Mouse (Mus musculus) forebrain, embryonic 11.5 days (tissue): ENCODE measurements around the gene Ppp4r1. TPM values are rescaled to one million over a fixed set of nuclear protein-coding genes. Genes with fewer than 3 reads are reported as not detected.

ENCODE experiments used
- ATAC-seq: fragments of 200-750 bp; cut with Nextera tagmentation; replicated peaks from 2 replicates; pipeline ENCODE4 v1.8.0; 2017; ENCODE audit warnings: moderate TSS enrichment; ENCODE audit not compliant: low FRiP score
- DNase-seq: peaks from one replicate; pipeline ENCODE4 v3.0.0-alpha.2; 2017; ENCODE audit warnings: low spot score
- H3K27ac ChIP-seq: fragments of 300-500 bp; sonication (generic); 2 replicates; pipeline ENCODE4 v1.5.1; 2014; ENCODE audit warnings: low read depth, low read length
- H3K27me3 ChIP-seq: fragments of 300-500 bp; sonication (generic); 2 replicates; pipeline ENCODE4 v1.6.1; 2014; ENCODE audit warnings: mild to moderate bottlenecking, low read length, mixed read lengths; ENCODE audit not compliant: control insufficient read depth, insufficient read depth
- H3K36me3 ChIP-seq: fragments of 300-500 bp; sonication (generic); 2 replicates; pipeline ENCODE4 v1.6.1; 2014; ENCODE audit warnings: mild to moderate bottlenecking, low read length, moderate library complexity, mixed read lengths; ENCODE audit not compliant: control insufficient read depth, insufficient read depth
- H3K4me1 ChIP-seq: fragments of 300-500 bp; sonication (generic); replicated peaks from 2 replicates; pipeline ENCODE4 v1.6.1; 2014; ENCODE audit warnings: low read length, mixed read lengths; ENCODE audit not compliant: control insufficient read depth, insufficient read depth
- H3K4me2 ChIP-seq: fragments of 300-500 bp; sonication (generic); 2 replicates; pipeline ENCODE4 v1.6.1; 2014; ENCODE audit warnings: low read depth, mild to moderate bottlenecking, low read length, moderate library complexity, mixed read lengths; ENCODE audit not compliant: severe bottlenecking
- H3K4me3 ChIP-seq: fragments of 300-500 bp; sonication (generic); 2 replicates; pipeline ENCODE4 v1.5.1; 2014; ENCODE audit warnings: low read depth, low read length
- H3K9ac ChIP-seq: fragments of 300-500 bp; sonication (generic); 2 replicates; pipeline ENCODE4 v1.6.1; 2014; ENCODE audit warnings: low read length
- H3K9me3 ChIP-seq: fragments of 300-500 bp; sonication (generic); 2 replicates; pipeline ENCODE4 v1.6.1; 2016; ENCODE audit warnings: low read length, mixed read lengths; ENCODE audit not compliant: control insufficient read depth
- WGBS: fragments of 180-500 bp; shearing (Covaris S2); extraction: QIAGEN DNeasy Blood & Tissue Kit; methylation state at CpG from one replicate; pipeline ENCODE4 v1.1.7; 2014; 5-methylcytosine and 5-hydroxymethylcytosine counted together
- polyA plus RNA-seq: library from polyadenylated mRNA; unstranded; fragments of >200 nt; fragmentation: Nextera tagmentation; extraction: Ambion mirVana; gene quantifications from 2 replicates; pipeline ENCODE4 v1.2.1, GENCODE M21; 2014

Gene Ppp4r1
- polyA plus RNA-seq, 1 experiment from 2014 or later: 63.7 TPM

- ATAC-seq (no peak), DNase-seq (no peak)
- WGBS: 95% methylated on average over 2 of the region's 2 CpGs
- Histone ChIP-seq H3K36me3 (no peaks in the 10 kb centered on the region), H3K4me3 (no peak overlapping the region), H3K4me2 (no peak overlapping the region), H3K27ac (no peak overlapping the region), H3K9ac (no peak overlapping the region), H3K9me3 (no peaks in the 10 kb centered on the region; the same call in 1 of the 2 replicates), H3K4me1 (peaks cover 7% of the 10 kb centered on the region; the same call in 1 of the 2 replicates), H3K27me3 (no peaks in the 10 kb centered on the region)
These were observed 1.4 kb upstream of the Ppp4r1 start for GRCm38 (mm10) chr17:65780970-65781369.

GRCm38 (mm10) chr17:65783182-65784161, 1.1 kb downstream of the Ppp4r1 start:
- peak overlapping the region; percentile 100 for H3K27ac ChIP-seq
- H3K9ac ChIP-seq: peak overlapping the region; percentile 98
- peaks cover 7% of the 10 kb centered on the region; the same call in 1 of the 2 replicates for H3K4me1 ChIP-seq
- no peaks in the 10 kb centered on the region for H3K27me3 ChIP-seq
- under 1% methylated on average over 57 of the region's 135 CpGs for WGBS
- DNase-seq (peak; percentile 87), ATAC-seq (peak; percentile 57)
- 0 out of 2 replicates have a peak, but pooled peaks cover 3% of the 10 kb centered on the region for H3K36me3 ChIP-seq
- peak overlapping the region; percentile 96 for H3K4me3 ChIP-seq
- H3K9me3 ChIP-seq: no peaks in the 10 kb centered on the region; the same call in 1 of the 2 replicates
- peak overlapping the region; percentile 77 for H3K4me2 ChIP-seq

- Histone ChIP-seq H3K27me3 (no peaks in the 10 kb centered on the region), H3K27ac (no peak overlapping the region), H3K4me2 (peak overlapping the region; percentile 61), H3K4me1 (peaks cover 7% of the 10 kb centered on the region; the same call in 1 of the 2 replicates), H3K9ac (no peak overlapping the region; the same call in 1 of the 2 replicates), H3K9me3 (no peaks in the 10 kb centered on the region; the same call in 1 of the 2 replicates), H3K4me3 (peak overlapping the region; percentile 96), H3K36me3 (0 out of 2 replicates have a peak, but pooled peaks cover 3% of the 10 kb centered on the region)
- 82% methylated on average over 8 of the region's 8 CpGs for WGBS
- ATAC-seq (no peak), DNase-seq (no peak)
These were observed 2.3 kb downstream of the Ppp4r1 start for GRCm38 (mm10) chr17:65784610-65785140.

GRCm38 (mm10) chr17:65785707-65786106, 3.3 kb downstream of the Ppp4r1 start:
- Histone ChIP-seq H3K4me3 (no peak overlapping the region), H3K9me3 (no peaks in the 10 kb centered on the region; the same call in 1 of the 2 replicates), H3K4me1 (peaks cover 7% of the 10 kb centered on the region; the same call in 1 of the 2 replicates), H3K9ac (no peak overlapping the region), H3K4me2 (no peak overlapping the region), H3K36me3 (0 out of 2 replicates have a peak, but pooled peaks cover 3% of the 10 kb centered on the region), H3K27ac (no peak overlapping the region), H3K27me3 (no peaks in the 10 kb centered on the region)
- DNase-seq: no peak
- ATAC-seq: no peak

- Histone ChIP-seq H3K9ac (no peak overlapping the region), H3K4me2 (no peak overlapping the region), H3K27ac (no peak overlapping the region), H3K4me1 (peaks cover 7% of the 10 kb centered on the region; the same call in 1 of the 2 replicates), H3K9me3 (no peaks in the 10 kb centered on the region; the same call in 1 of the 2 replicates), H3K36me3 (0 out of 2 replicates have a peak, but pooled peaks cover 3% of the 10 kb centered on the region), H3K4me3 (no peak overlapping the region), H3K27me3 (no peaks in the 10 kb centered on the region)
- WGBS: 80% methylated on average over 7 of the region's 7 CpGs
- no peak for DNase-seq
- ATAC-seq: no peak
These were observed 3.9 kb downstream of the Ppp4r1 start for GRCm38 (mm10) chr17:65786225-65786624.

GRCm38 (mm10) chr17:65787261-65787660, 4.9 kb downstream of the Ppp4r1 start:
- Histone ChIP-seq H3K27ac (no peak overlapping the region), H3K4me1 (peaks cover 7% of the 10 kb centered on the region; the same call in 1 of the 2 replicates), H3K36me3 (0 out of 2 replicates have a peak, but pooled peaks cover 3% of the 10 kb centered on the region), H3K9me3 (no peaks in the 10 kb centered on the region; the same call in 1 of the 2 replicates), H3K27me3 (no peaks in the 10 kb centered on the region), H3K4me2 (no peak overlapping the region), H3K9ac (no peak overlapping the region), H3K4me3 (no peak overlapping the region)
- 96% methylated on average over 4 of the region's 4 CpGs for WGBS
- no peak for ATAC-seq
- DNase-seq: no peak

GRCm38 (mm10) chr17:65788542-65789291, 6.3 kb downstream of the Ppp4r1 start:
- Histone ChIP-seq H3K4me2 (no peak overlapping the region), H3K4me1 (peaks cover 7% of the 10 kb centered on the region; the same call in 1 of the 2 replicates), H3K9me3 (no peaks in the 10 kb centered on the region; the same call in 1 of the 2 replicates), H3K27me3 (no peaks in the 10 kb centered on the region), H3K9ac (no peak overlapping the region), H3K36me3 (0 out of 2 replicates have a peak, but pooled peaks cover 3% of the 10 kb centered on the region), H3K4me3 (no peak overlapping the region), H3K27ac (0 out of 2 replicates have a peak overlapping the region, but pooled peaks have one; percentile 6)
- DNase-seq: no peak
- WGBS: 87% methylated on average over 12 of the region's 12 CpGs
- ATAC-seq: no peak

- Histone ChIP-seq H3K27ac (no peak overlapping the region), H3K4me2 (no peak overlapping the region), H3K4me3 (no peak overlapping the region), H3K36me3 (0 out of 2 replicates have a peak, but pooled peaks cover 3% of the 10 kb centered on the region), H3K27me3 (no peaks in the 10 kb centered on the region), H3K9me3 (no peaks in the 10 kb centered on the region; the same call in 1 of the 2 replicates), H3K9ac (no peak overlapping the region), H3K4me1 (peaks cover 5% of the 10 kb centered on the region; the same call in 1 of the 2 replicates)
- ATAC-seq (no peak), DNase-seq (no peak)
- 90% methylated on average over 6 of the region's 6 CpGs for WGBS
These were observed 7.2 kb downstream of the Ppp4r1 start for GRCm38 (mm10) chr17:65789576-65789975.
